ENCODE assay signal across 28 mouse cellular contexts in genomic region chr4:153861420-153861819, GRCm38 (mm10).
DNase-seq lines count a peak whose midpoint lies in the region; TF ChIP-seq lines count a peak whose summit lies in the region.
"Had no signal": no experiment of that assay in that cellular context is flagged by ENCODE, and none has a peak within 500 bp of the region (broad histone marks: within the 10 kb centered on the region; RNA-seq: fewer than 3 reads in every experiment).

No protein-coding gene starts in this region.

- TF ChIP-seq CTCF in layer of hippocampus, adult 2 months (conservative IDR thresholded peaks at IDR 0.05) = peak; percentile 32

- peak; percentile 11 for DNase-seq in embryo, embryonic 10 days (ENCODE audit: low spot score)
- no peak for DNase-seq in embryo, embryonic 9.5 days (ENCODE audit: extremely low spot score)
- no peak for DNase-seq in layer of hippocampus, adult 2 months (ENCODE audit: low spot score in 2 of 2)
- no peak for DNase-seq in layer of hippocampus, adult 9-11 months
- DNase-seq in brain, adult 2 months (ENCODE audit: low read depth, low spot score) = peak; percentile 40
- peak; percentile 23 for DNase-seq in retina, embryonic 14.5 days (ENCODE audit: low spot score)
- no peak for DNase-seq in adrenal gland, adult (ENCODE audit: inconsistent age in 2 of 2, low spot score in 1 of 2)
- no peak for DNase-seq in frontal cortex, postnatal 25 days (ENCODE audit: low spot score in 2 of 2)
- DNase-seq: adrenal gland, postnatal 36 days; cerebellum, adult 11-12 months; cerebellum, postnatal 10 days; forebrain, postnatal 0 days; gastrocnemius, postnatal 25 days; heart, adult 2 months; heart, postnatal 36 days; kidney, postnatal 4 days; lung, adult 2 months; lung, postnatal 14 days; right cerebral cortex, postnatal 4 days; thymus, adult 2 months; thymus, postnatal 4 days had no signal

- no peak overlapping the region for H3K27ac ChIP-seq in layer of hippocampus, adult 2 months
- H3K27ac ChIP-seq: embryonic facial prominence, embryonic 10.5 days; heart, adult 2 months; hindbrain, embryonic 15.5 days; kidney, embryonic 15.5 days; left cerebral cortex, adult 2 months; liver, embryonic 13.5 days; midbrain, embryonic 13.5 days; stomach, embryonic 15.5 days had no signal

- no peak overlapping the region for H3K4me3 ChIP-seq in layer of hippocampus, adult 2 months
- H3K4me3 ChIP-seq: embryonic facial prominence, embryonic 10.5 days; heart, adult 2 months; hindbrain, embryonic 15.5 days; kidney, embryonic 15.5 days; left cerebral cortex, adult 2 months; liver, embryonic 13.5 days; midbrain, embryonic 13.5 days; stomach, embryonic 15.5 days had no signal

Comparison
In these comparisons a context has a peak if more than half of its experiments do, and no peak if none do; other contexts are left out.
1. DNase-seq: peak in embryo, embryonic 10 days (single experiment), brain, adult 2 months (single experiment) and retina, embryonic 14.5 days (single experiment); none in embryo, embryonic 9.5 days (single experiment), layer of hippocampus, adult 2 months (0 of 2), layer of hippocampus, adult 9-11 months (single experiment), adrenal gland, adult (0 of 2) and frontal cortex, postnatal 25 days (0 of 2).